Mouse (Mus musculus): Measurements from ENCODE around the gene Synpr.

DNA sequence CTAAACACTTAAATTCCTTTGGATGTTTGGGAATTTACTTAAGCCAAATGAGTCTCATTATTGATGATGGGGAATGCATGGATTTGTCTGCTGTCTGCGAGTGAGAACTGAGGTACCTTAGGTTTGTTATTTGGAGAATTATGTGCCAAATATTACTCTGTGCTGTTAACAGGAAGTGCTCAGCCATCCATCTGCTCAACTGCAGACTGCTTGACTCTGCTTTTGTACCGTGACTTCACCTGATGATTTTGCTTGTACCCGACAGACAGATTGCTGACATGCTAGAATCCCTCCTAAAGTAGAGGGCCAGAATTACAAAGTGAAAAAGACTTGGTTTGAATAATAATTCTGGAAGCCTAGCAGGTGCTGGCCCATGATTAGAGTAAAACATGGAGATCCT, 9.6 kb downstream of the Synpr start:
- TF ChIP-seq FLI1 (IDR thresholded peaks at IDR 0.05; ENCODE audit: low read length) (no peak), GATA1 (IDR thresholded peaks at IDR 0.05; ENCODE audit: borderline replicate concordance, low read length) (no peak)
